Mouse (Mus musculus): ENCODE results near the gene Olfr1163.
"Not testable (repeated sequence)": the region's sequence is repeated elsewhere in the genome, so short reads cannot be mapped to it uniquely, and the experiment has no call there.

Olfr1163 gene

GRCm38 (mm10) chr2:88071730-88072129 is at the start of gene Olfr1163:
Gene Olfr1163 (minus strand): TSS chr2:88071830.
- DNase-seq = no peak

GRCm38 (mm10) chr2:88093866-88094265 is 22.2 kb upstream of the Olfr1163 start, which contains the start of gene Olfr1164:
Gene Olfr1164 (minus strand): TSS chr2:88093966.
- no peak for DNase-seq

GRCm38 (mm10) chr2:88063587-88063986 is 8.0 kb downstream of the Olfr1163 start:
- no peak for DNase-seq

- DNase-seq = no peak
Observed at GRCm38 (mm10) chr2:88051029-88051428, 20.6 kb downstream of the Olfr1163 start, which contains the start of gene Olfr1162. Gene Olfr1162 (minus strand): TSS chr2:88051129.

- DNase-seq = no peak
Observed at GRCm38 (mm10) chr2:88037599-88037998, 34.0 kb downstream of the Olfr1163 start, which contains the start of gene Olfr73. Gene Olfr73 (minus strand): TSS chr2:88037699.

DNA sequence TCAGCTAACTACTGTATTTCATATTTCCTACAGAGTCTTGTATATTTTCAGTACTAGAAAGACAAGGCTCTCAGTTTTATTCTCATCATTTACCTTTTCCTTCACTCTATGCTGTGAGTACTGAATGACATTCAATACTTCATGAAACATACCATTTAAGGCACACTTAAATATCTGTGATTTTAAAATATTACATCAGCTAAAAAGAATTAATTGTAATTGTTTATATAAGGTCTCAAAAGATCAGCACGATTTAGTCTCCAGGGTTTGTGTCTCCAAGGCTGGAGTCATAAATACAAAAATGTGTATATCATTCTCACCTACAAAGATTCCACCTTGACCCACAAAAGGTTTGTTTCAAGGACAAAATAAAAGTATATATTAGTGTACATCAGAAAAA is 49.2 kb downstream of the Olfr1163 start, which contains the start of gene Olfr1161:
Olfr1161 (plus strand) TSS at position 301 of the 400 bp plus-strand sequence.
- DNase-seq = not testable (repeated sequence)

All from B cell, adult 2 months (primary cell).